Mouse (Mus musculus) gastrocnemius, adult 2 months (tissue): ENCODE data around the gene Rpn2. TPM values are rescaled to one million over a fixed set of nuclear protein-coding genes. Genes with fewer than 3 reads are reported as not detected.

Source experiments
- DNase-seq: peaks from one replicate; pipeline ENCODE4 v3.0.0; 2022
- H3K27ac ChIP-seq: fragments of 200-600 bp; 2 replicates; pipeline ENCODE4 v1.8.1; 2022; ENCODE audit warnings: mild to moderate bottlenecking
- H3K4me3 ChIP-seq: fragments of 200-600 bp; 2 replicates; pipeline ENCODE4 v1.8.1; 2022; ENCODE audit warnings: mild to moderate bottlenecking, moderate library complexity
- CTCF ChIP-seq: fragments of 200-600 bp; IDR thresholded peaks from 2 replicates; pipeline ENCODE4 v1.8.1; 2022; ENCODE audit warnings: antibody characterized with exemption, mild to moderate bottlenecking, moderate library complexity
- intact Hi-C: fragments of 180-260 bp; cut with DNase I; formaldehyde crosslinking; loops from one replicate; pipeline ENCODE4 v1.15.1; 2025
- total RNA-seq, 2 experiments: library from RNA; stranded (reverse); gene quantifications; 2 replicates each; pipeline ENCODE4 v1.2.3; 2021

Gene Rpn2
- total RNA-seq, 2 experiments from 2014 or later: 69.4 to 84.8 TPM

GRCm38 (mm10) chr2:157315486-157315885 is 36.7 kb downstream of the Rpn2 start:
- TF ChIP-seq CTCF: no peak
- no peak for DNase-seq
- intact Hi-C loops: no loop called here
- no peak overlapping the region for H3K27ac ChIP-seq
- H3K4me3 ChIP-seq: no peak overlapping the region

- no peak for DNase-seq
- no peak overlapping the region for H3K27ac ChIP-seq
- TF ChIP-seq CTCF: no peak
- no peak overlapping the region for H3K4me3 ChIP-seq
- intact Hi-C loops: no loop called here
Measured at GRCm38 (mm10) chr2:157316358-157316933, 37.6 kb downstream of the Rpn2 start.

- H3K27ac ChIP-seq: no peak overlapping the region
- TF ChIP-seq CTCF: no peak
Measured at GRCm38 (mm10) chr2:157317220-157317619, 38.4 kb downstream of the Rpn2 start.

GRCm38 (mm10) chr2:157320135-157320534 is 41.3 kb downstream of the Rpn2 start:
- DNase-seq: no peak
- no peak overlapping the region for H3K27ac ChIP-seq
- no peak for TF ChIP-seq CTCF
- intact Hi-C loops: no loop called here
- H3K4me3 ChIP-seq: no peak overlapping the region

More at GRCm38 (mm10) chr2:157317220-157317619, 38.4 kb downstream of the Rpn2 start:
- DNase-seq: no peak
- H3K4me3 ChIP-seq: no peak overlapping the region
- intact Hi-C loops: no loop called here

- no peak for TF ChIP-seq CTCF
- intact Hi-C loops: no loop called here
- DNase-seq: no peak
- Histone ChIP-seq H3K4me3 (no peak overlapping the region), H3K27ac (no peak overlapping the region)
Measured at GRCm38 (mm10) chr2:157320886-157321285, 42.1 kb downstream of the Rpn2 start.

GRCm38 (mm10) chr2:157322029-157322766 is 43.4 kb downstream of the Rpn2 start:
- H3K4me3 ChIP-seq: no peak overlapping the region
- H3K27ac ChIP-seq: no peak overlapping the region
- intact Hi-C loops: no loop called here
- no peak for DNase-seq
- TF ChIP-seq CTCF: no peak

- Histone ChIP-seq H3K27ac (0 out of 2 replicates have a peak overlapping the region, but pooled peaks have one; percentile 40), H3K4me3 (no peak overlapping the region)
- intact Hi-C loops: no loop called here
- DNase-seq: no peak
- no peak for TF ChIP-seq CTCF
Measured at GRCm38 (mm10) chr2:157325238-157325637, 46.4 kb downstream of the Rpn2 start.

- intact Hi-C loops: no loop called here
Measured at GRCm38 (mm10) chr2:157328106-157328505, 49.3 kb downstream of the Rpn2 start.

GRCm38 (mm10) chr2:157328570-157328969 is 49.8 kb downstream of the Rpn2 start:
- no peak overlapping the region for H3K27ac ChIP-seq

More at GRCm38 (mm10) chr2:157328106-157328505, 49.3 kb downstream of the Rpn2 start:
- Histone ChIP-seq H3K4me3 (no peak overlapping the region), H3K27ac (no peak overlapping the region)
- no peak for TF ChIP-seq CTCF
- no peak for DNase-seq

GRCm38 (mm10) chr2:157332059-157332458 is 53.2 kb downstream of the Rpn2 start:
- DNase-seq: no peak
- TF ChIP-seq CTCF: no peak
- Histone ChIP-seq H3K4me3 (no peak overlapping the region), H3K27ac (no peak overlapping the region)
- intact Hi-C loops: loop anchor here (5.0 kb wide), 1 partner anchor 35 kb away; no protein-coding TSS in a partner anchor

More at GRCm38 (mm10) chr2:157328570-157328969, 49.8 kb downstream of the Rpn2 start:
- H3K4me3 ChIP-seq: no peak overlapping the region
- DNase-seq: no peak
- intact Hi-C loops: no loop called here
- no peak for TF ChIP-seq CTCF

- DNase-seq: peak; percentile 75
- intact Hi-C loops: no loop called here
- no peak overlapping the region for H3K27ac ChIP-seq
- no peak overlapping the region for H3K4me3 ChIP-seq
- TF ChIP-seq CTCF: peak; percentile 71
Measured at GRCm38 (mm10) chr2:157338663-157339062, 59.8 kb downstream of the Rpn2 start.

GRCm38 (mm10) chr2:157339532-157339931 is 60.7 kb downstream of the Rpn2 start:
- H3K4me3 ChIP-seq: no peak overlapping the region
- intact Hi-C loops: no loop called here

GRCm38 (mm10) chr2:157340221-157340741 is 61.5 kb downstream of the Rpn2 start:
- no peak for DNase-seq
- intact Hi-C loops: no loop called here
- Histone ChIP-seq H3K4me3 (no peak overlapping the region), H3K27ac (no peak overlapping the region)
- no peak for TF ChIP-seq CTCF

More at GRCm38 (mm10) chr2:157339532-157339931, 60.7 kb downstream of the Rpn2 start:
- TF ChIP-seq CTCF: no peak
- H3K27ac ChIP-seq: no peak overlapping the region
- no peak for DNase-seq
